Mouse (Mus musculus) gastrocnemius, adult 8-10 months (tissue): ENCODE data around the gene Magi1. TPM values are rescaled to one million over a fixed set of nuclear protein-coding genes. Genes with fewer than 3 reads are reported as not detected.

Experiments
- DNase-seq, 2 experiments: peaks; one replicate each; pipeline ENCODE4 v3.0.0; 2022; ENCODE audit warnings: low spot score in 2 of 2
- total RNA-seq, 4 experiments: library from RNA; stranded (reverse); gene quantifications; 2 replicates each; pipeline ENCODE4 v1.2.4; 2022

The Magi1 gene
- total RNA-seq, 4 experiments from 2014 or later = 1.7 to 5.1 (median 2.0) TPM

- DNase-seq = no peak
Observed at GRCm38 (mm10) chr6:93901408-93901807, 382.3 kb downstream of the Magi1 start.

GRCm38 (mm10) chr6:93897512-93897911 lies 386.2 kb downstream of the Magi1 start:
- no peak for DNase-seq

- no peak for DNase-seq
Observed at GRCm38 (mm10) chr6:93895721-93896120, 388.0 kb downstream of the Magi1 start.

GRCm38 (mm10) chr6:93893956-93894355 lies 389.8 kb downstream of the Magi1 start:
- DNase-seq = no peak

- DNase-seq = no peak
Observed at GRCm38 (mm10) chr6:93892922-93893321, 390.8 kb downstream of the Magi1 start.

- DNase-seq = no peak
Observed at GRCm38 (mm10) chr6:93890011-93890410, 393.7 kb downstream of the Magi1 start.

GRCm38 (mm10) chr6:93877337-93877736 lies 406.4 kb downstream of the Magi1 start:
- DNase-seq = no peak

- DNase-seq = no peak
Observed at GRCm38 (mm10) chr6:93874936-93875335, 408.8 kb downstream of the Magi1 start.

- no peak for DNase-seq
Observed at GRCm38 (mm10) chr6:93874376-93874775, 409.3 kb downstream of the Magi1 start.

- DNase-seq = no peak
Observed at GRCm38 (mm10) chr6:93873536-93873935, 410.2 kb downstream of the Magi1 start.

GRCm38 (mm10) chr6:93871516-93871915 lies 412.2 kb downstream of the Magi1 start:
- no peak for DNase-seq

GRCm38 (mm10) chr6:93870023-93870422 lies 413.7 kb downstream of the Magi1 start:
- DNase-seq = no peak

GRCm38 (mm10) chr6:93862263-93862662 lies 421.5 kb downstream of the Magi1 start:
- DNase-seq = no peak

GRCm38 (mm10) chr6:93856783-93857182 lies 426.9 kb downstream of the Magi1 start:
- no peak for DNase-seq

GRCm38 (mm10) chr6:93855806-93856641 lies 427.7 kb downstream of the Magi1 start:
- no peak for DNase-seq

- no peak for DNase-seq
Observed at GRCm38 (mm10) chr6:93848942-93849790, 434.6 kb downstream of the Magi1 start.

- no peak for DNase-seq
Observed at GRCm38 (mm10) chr6:93845498-93845897, 438.2 kb downstream of the Magi1 start.

- no peak for DNase-seq
Observed at GRCm38 (mm10) chr6:93845080-93845479, 438.6 kb downstream of the Magi1 start.

- no peak for DNase-seq
Observed at GRCm38 (mm10) chr6:93844576-93844975, 439.1 kb downstream of the Magi1 start.

GRCm38 (mm10) chr6:93838398-93838797 lies 445.3 kb downstream of the Magi1 start:
- no peak for DNase-seq

GRCm38 (mm10) chr6:93836585-93836984 lies 447.1 kb downstream of the Magi1 start:
- DNase-seq = no peak

GRCm38 (mm10) chr6:93835211-93835610 lies 448.5 kb downstream of the Magi1 start:
- DNase-seq = no peak
